In the genomic region with DNA sequence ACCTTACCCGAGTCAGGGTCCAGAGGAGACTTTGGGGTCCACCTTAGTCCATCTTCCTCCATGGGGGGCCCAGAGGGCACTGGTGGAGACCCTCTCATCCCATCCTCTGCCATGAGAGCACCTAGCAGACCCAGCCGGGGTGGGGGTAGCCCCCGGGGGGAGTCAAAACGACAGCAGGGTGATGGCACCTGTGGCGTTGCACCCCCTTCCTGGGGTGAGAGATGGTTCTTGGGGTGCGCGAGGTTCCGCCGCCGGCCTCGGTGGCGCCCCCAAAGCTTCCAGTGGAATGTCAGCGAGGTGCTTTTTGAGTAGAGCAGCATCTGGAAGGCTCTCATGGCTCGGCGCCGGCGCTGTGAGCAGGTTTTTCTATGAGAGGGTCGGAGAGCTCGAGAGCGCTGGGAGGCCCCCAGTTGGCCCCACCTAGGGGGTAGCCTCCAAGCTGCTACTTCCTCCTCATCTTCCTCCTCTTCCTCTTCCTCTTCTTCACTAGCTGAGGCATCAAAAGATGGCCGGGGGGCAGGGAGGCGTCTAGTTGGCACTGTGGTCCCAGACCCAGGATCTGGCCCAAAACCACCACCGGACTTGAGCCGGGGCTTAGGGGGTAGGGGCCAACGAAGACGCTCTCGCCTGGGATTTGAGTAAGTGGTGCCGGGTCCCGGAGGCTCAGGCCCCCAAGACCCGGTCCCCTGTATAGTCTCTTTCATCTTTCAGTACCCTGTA, we compare ENCODE assay signal across 8 mouse cellular contexts. TPM values are rescaled to one million over a fixed set of nuclear protein-coding genes. Genes with fewer than 3 reads are reported as not detected.
A peak's percentile ranks its signal among the peaks of the same experiment; 100 is the strongest.
DNase-seq lines count a peak whose midpoint lies in the region; ATAC-seq and TF ChIP-seq lines count a peak whose summit lies in the region.

No protein-coding gene starts in this region.

- H3K9ac ChIP-seq in lung, embryonic 14.5 days = peak overlapping the region; percentile 78; the same call in 1 of the 2 replicates
- H3K9ac ChIP-seq in intestine, embryonic 15.5 days = peak overlapping the region; percentile 84; the same call in 1 of the 2 replicates

- TF ChIP-seq POLR2A in embryonic fibroblast, embryonic 13.5 days (IDR thresholded peaks at IDR 0.05; ENCODE audit: low read depth, low read length) = no peak
- TF ChIP-seq POLR2A in myocyte (IDR thresholded peaks at IDR 0.05; ENCODE audit: insufficient read length, low read depth) = no peak
- TF ChIP-seq POLR2A in kidney, adult 2 months (IDR thresholded peaks at IDR 0.05; ENCODE audit: low read depth, low read length) = no peak

- DNase-seq in lung, embryonic 14.5 days = no peak
- DNase-seq in lung, postnatal 10 days = no peak
- no peak for DNase-seq in urinary bladder, postnatal 36 days (ENCODE audit: low spot score in 2 of 2)
- DNase-seq in kidney, adult 2 months = no peak
- DNase-seq in natural killer cell, adult 2 months (ENCODE audit: low spot score in 2 of 2) = no peak

- H3K4me3 ChIP-seq in lung, embryonic 14.5 days (ENCODE audit: low read depth, low read length) = peak overlapping the region; percentile 87
- peak overlapping the region; percentile 96 for H3K4me3 ChIP-seq in embryonic fibroblast, embryonic 13.5 days (ENCODE audit: insufficient read depth, low read length)
- peak overlapping the region; percentile 59; the same call in 1 of the 2 replicates for H3K4me3 ChIP-seq in intestine, embryonic 15.5 days (replicated peaks)
- peak overlapping the region; percentile 83 for H3K4me3 ChIP-seq in myocyte
- no peak overlapping the region for H3K4me3 ChIP-seq in kidney, adult 2 months (ENCODE audit: insufficient read depth, low read depth, low read length)

- H3K4me1 ChIP-seq in lung, embryonic 14.5 days (ENCODE audit: insufficient read depth) = peaks cover 6% of the 10 kb centered on the region; the same call in 1 of the 2 replicates
- H3K4me1 ChIP-seq in embryonic fibroblast, embryonic 13.5 days (ENCODE audit: control insufficient read depth, insufficient read depth, low read length) = peaks cover 7% of the 10 kb centered on the region
- peaks cover 12% of the 10 kb centered on the region for H3K4me1 ChIP-seq in intestine, embryonic 15.5 days (replicated peaks)
- peaks cover 20% of the 10 kb centered on the region for H3K4me1 ChIP-seq in kidney, adult 2 months (ENCODE audit: control insufficient read depth, insufficient read depth, low read length)

- H3K36me3 ChIP-seq in lung, embryonic 14.5 days (ENCODE audit: insufficient read depth) = peaks cover 53% of the 10 kb centered on the region
- peaks cover 18% of the 10 kb centered on the region for H3K36me3 ChIP-seq in intestine, embryonic 15.5 days
- H3K36me3 ChIP-seq in myocyte (ENCODE audit: control insufficient read depth, insufficient read depth) = peaks cover 32% of the 10 kb centered on the region
- peaks cover 2% of the 10 kb centered on the region for H3K36me3 ChIP-seq in kidney, adult 2 months (ENCODE audit: control insufficient read depth, insufficient read depth, low read length)

- H3K4me2 ChIP-seq in lung, embryonic 14.5 days = peak overlapping the region; percentile 95
- peak overlapping the region; percentile 75 for H3K4me2 ChIP-seq in intestine, embryonic 15.5 days (replicated peaks)
- H3K4me2 ChIP-seq in myocyte (ENCODE audit: low read depth) = peak overlapping the region; percentile 97

- WGBS in lung, embryonic 14.5 days = 89% methylated on average over 30 of the region's 30 CpGs
- WGBS in intestine, embryonic 15.5 days = 91% methylated on average over 30 of the region's 30 CpGs
- 90% methylated on average over 30 of the region's 30 CpGs for WGBS in kidney, adult 2 months

- H3K9me3 ChIP-seq in lung, embryonic 14.5 days (ENCODE audit: low read depth, low read length) = no peaks in the 10 kb centered on the region
- H3K9me3 ChIP-seq in intestine, embryonic 15.5 days = no peaks in the 10 kb centered on the region

- H3K79me2 ChIP-seq in myocyte (ENCODE audit: control insufficient read depth, insufficient read depth) = peaks cover 28% of the 10 kb centered on the region

- H3ac ChIP-seq in myocyte (ENCODE audit: control insufficient read depth, insufficient read length) = no peak overlapping the region

- no peaks in the 10 kb centered on the region for H3K27me3 ChIP-seq in lung, embryonic 14.5 days (ENCODE audit: insufficient read depth, low read length)
- H3K27me3 ChIP-seq in intestine, embryonic 15.5 days (replicated peaks) = no peaks in the 10 kb centered on the region
- no peaks in the 10 kb centered on the region for H3K27me3 ChIP-seq in myocyte (ENCODE audit: control insufficient read depth, insufficient read depth, insufficient read length)
- no peaks in the 10 kb centered on the region for H3K27me3 ChIP-seq in kidney, adult 2 months (replicated peaks; ENCODE audit: control insufficient read depth, insufficient read depth, low read length)

- no peak overlapping the region for H3K27ac ChIP-seq in lung, embryonic 14.5 days (ENCODE audit: low read depth)
- H3K27ac ChIP-seq in embryonic fibroblast, embryonic 13.5 days (ENCODE audit: insufficient read depth, low read length) = no peak overlapping the region
- H3K27ac ChIP-seq in intestine, embryonic 15.5 days = no peak overlapping the region
- no peak overlapping the region for H3K27ac ChIP-seq in kidney, adult 2 months (ENCODE audit: insufficient read depth, low read depth, low read length)

- TF ChIP-seq CTCF in lung, embryonic 14.5 days (IDR thresholded peaks at IDR 0.05; ENCODE audit: low read depth) = no peak
- no peak for TF ChIP-seq CTCF in embryonic fibroblast, embryonic 13.5 days (IDR thresholded peaks at IDR 0.05; ENCODE audit: borderline replicate concordance, insufficient read depth, low read length)
- no peak for TF ChIP-seq CTCF in kidney, adult 2 months (conservative IDR thresholded peaks at IDR 0.05; ENCODE audit: insufficient read depth, insufficient read length, low read depth, low read length)

- ATAC-seq in lung, embryonic 14.5 days (ENCODE audit: insufficient read depth) = no peak
- ATAC-seq in intestine, embryonic 15.5 days = no peak

TF ChIP-seq in myocyte, 11 proteins besides CTCF, POLR2A, EP300 and RAD21:
- TF ChIP-seq TCF12 (IDR thresholded peaks at IDR 0.05; ENCODE audit: insufficient read depth, poor library complexity, severe bottlenecking) = no peak
- no peak for TF ChIP-seq MYOG (IDR thresholded peaks at IDR 0.05; ENCODE audit: control insufficient read depth in 1 of 3, insufficient read depth in 1 of 3, insufficient read length in 2 of 3, low read depth in 2 of 3)
- no peak for TF ChIP-seq E2F4 (IDR thresholded peaks at IDR 0.05; ENCODE audit: insufficient read depth)
- no peak for TF ChIP-seq CEBPB (IDR thresholded peaks at IDR 0.05; ENCODE audit: insufficient read depth, poor library complexity, severe bottlenecking)
- TF ChIP-seq REST (IDR thresholded peaks at IDR 0.05; ENCODE audit: insufficient read depth, insufficient read length) = no peak
- TF ChIP-seq SRF (IDR thresholded peaks at IDR 0.05; ENCODE audit: control insufficient read depth, insufficient read length, low read depth) = no peak
- TF ChIP-seq MAX (IDR thresholded peaks at IDR 0.05; ENCODE audit: low read depth) = no peak
- TF ChIP-seq TCF3 (IDR thresholded peaks at IDR 0.05; ENCODE audit: insufficient read length, low read depth) = no peak
- TF ChIP-seq USF1 (IDR thresholded peaks at IDR 0.05; ENCODE audit: low read depth) = no peak
- TF ChIP-seq POLR2AphosphoS2 (IDR thresholded peaks at IDR 0.05; ENCODE audit: insufficient read length, low read depth) = no peak
- TF ChIP-seq MYOD1 (IDR thresholded peaks at IDR 0.05; ENCODE audit: control insufficient read depth in 1 of 3, insufficient read length in 2 of 3, low read depth in 2 of 3) = no peak

RNA-seq across cellular contexts. Expression of a gene that starts 1.6 kb away (rescaled TPM):
- polyA plus RNA-seq in lung, embryonic 14.5 days (2014; fragmentation: Nextera tagmentation; extraction: Ambion mirVana) = 78.7 and 95.0 TPM in 2 replicates
- 117 and 187 TPM in 2 replicates for polyA plus RNA-seq in embryonic fibroblast, embryonic 13.5 days (2011; ENCODE audit: insufficient read length, low read depth, missing spikeins)
- polyA plus RNA-seq in intestine, embryonic 15.5 days (2015; fragmentation: Nextera tagmentation; extraction: Ambion mirVana) = 62.1 and 63.9 TPM in 2 replicates
- polyA plus RNA-seq in myocyte (2012; fragmentation: generic; extraction: Trizol) = 70.5 TPM
- polyA plus RNA-seq in kidney, adult 2 months (2012; rRNA removed) = 41.8 and 43.5 TPM in 2 replicates

RNA-seq across cellular contexts. Expression of a gene that starts 5.3 kb away (rescaled TPM):
- 0.64 and 0.93 TPM in 2 replicates for polyA plus RNA-seq in lung, embryonic 14.5 days (2014; fragmentation: Nextera tagmentation; extraction: Ambion mirVana)
- polyA plus RNA-seq in embryonic fibroblast, embryonic 13.5 days (2011; ENCODE audit: insufficient read length, low read depth, missing spikeins) = 0.85 and 1.5 TPM in 2 replicates
- 0.33 and 0.54 TPM in 2 replicates for polyA plus RNA-seq in intestine, embryonic 15.5 days (2015; fragmentation: Nextera tagmentation; extraction: Ambion mirVana)
- 0.07 TPM for polyA plus RNA-seq in myocyte (2012; fragmentation: generic; extraction: Trizol)
- polyA plus RNA-seq in kidney, adult 2 months (2012; rRNA removed) = 3.8 and 4.1 TPM in 2 replicates

RNA-seq across cellular contexts. Expression of a gene that starts 8.1 kb away (rescaled TPM):
- 695 and 712 TPM in 2 replicates for polyA plus RNA-seq in lung, embryonic 14.5 days (2014; fragmentation: Nextera tagmentation; extraction: Ambion mirVana)
- 717 and 781 TPM in 2 replicates for polyA plus RNA-seq in embryonic fibroblast, embryonic 13.5 days (2011; ENCODE audit: insufficient read length, low read depth, missing spikeins)
- 517 and 559 TPM in 2 replicates for polyA plus RNA-seq in intestine, embryonic 15.5 days (2015; fragmentation: Nextera tagmentation; extraction: Ambion mirVana)
- polyA plus RNA-seq in myocyte (2012; fragmentation: generic; extraction: Trizol) = 553 TPM
- 200 and 244 TPM in 2 replicates for polyA plus RNA-seq in kidney, adult 2 months (2012; rRNA removed)

RNA-seq across cellular contexts. Expression of a gene that starts 14.3 kb away (rescaled TPM):
- polyA plus RNA-seq in lung, embryonic 14.5 days (2014; fragmentation: Nextera tagmentation; extraction: Ambion mirVana) = 12.1 and 13.5 TPM in 2 replicates
- 4.9 and 8.6 TPM in 2 replicates for polyA plus RNA-seq in embryonic fibroblast, embryonic 13.5 days (2011; ENCODE audit: insufficient read length, low read depth, missing spikeins)
- 13.3 and 14.2 TPM in 2 replicates for polyA plus RNA-seq in intestine, embryonic 15.5 days (2015; fragmentation: Nextera tagmentation; extraction: Ambion mirVana)
- polyA plus RNA-seq in myocyte (2012; fragmentation: generic; extraction: Trizol) = 0.96 TPM
- polyA plus RNA-seq in kidney, adult 2 months (2012; rRNA removed) = 8.5 and 10.7 TPM in 2 replicates

RNA-seq across cellular contexts. Expression of a gene that starts 15.4 kb away (rescaled TPM):
- 10.0 and 11.6 TPM in 2 replicates for polyA plus RNA-seq in lung, embryonic 14.5 days (2014; fragmentation: Nextera tagmentation; extraction: Ambion mirVana)
- 20.0 and 25.5 TPM in 2 replicates for polyA plus RNA-seq in embryonic fibroblast, embryonic 13.5 days (2011; ENCODE audit: insufficient read length, low read depth, missing spikeins)
- 6.6 and 7.0 TPM in 2 replicates for polyA plus RNA-seq in intestine, embryonic 15.5 days (2015; fragmentation: Nextera tagmentation; extraction: Ambion mirVana)
- polyA plus RNA-seq in myocyte (2012; fragmentation: generic; extraction: Trizol) = 5.5 TPM
- 55.5 and 65.1 TPM in 2 replicates for polyA plus RNA-seq in kidney, adult 2 months (2012; rRNA removed)
